Mouse (Mus musculus) adrenal gland, postnatal 25 days (tissue): ENCODE measurements around the gene Pelp1. TPM values are rescaled to one million over a fixed set of nuclear protein-coding genes. Genes with fewer than 3 reads are reported as not detected.
A peak's percentile ranks its signal among the peaks of the same experiment; 100 is the strongest.

ENCODE experiments used
- DNase-seq: peaks from one replicate; pipeline ENCODE4 v3.0.0; 2021; ENCODE audit warnings: mixed read lengths
- long read RNA-seq: library from polyadenylated mRNA; stranded (forward); transcript quantifications from one replicate; pipeline ENCODE4 v2.0.0, GENCODE M21; 2021
- total RNA-seq: library from RNA; stranded (reverse); gene quantifications from 2 replicates; pipeline ENCODE4 v1.2.3, GENCODE M21; 2021

The Pelp1 gene
- 23.3 and 26.7 TPM in 2 replicates for total RNA-seq
- long read RNA-seq, partial matches to known transcripts: 4 of 5 reads
- long read RNA-seq, other reads (novel, unspliced or antisense): 1 of 5 reads

- peak; percentile 85 for DNase-seq
Observed at GRCm38 (mm10) chr11:70409594-70410296, at the start of gene Pelp1. Pelp1 (minus strand) TSS chr11:70410031.

DNA sequence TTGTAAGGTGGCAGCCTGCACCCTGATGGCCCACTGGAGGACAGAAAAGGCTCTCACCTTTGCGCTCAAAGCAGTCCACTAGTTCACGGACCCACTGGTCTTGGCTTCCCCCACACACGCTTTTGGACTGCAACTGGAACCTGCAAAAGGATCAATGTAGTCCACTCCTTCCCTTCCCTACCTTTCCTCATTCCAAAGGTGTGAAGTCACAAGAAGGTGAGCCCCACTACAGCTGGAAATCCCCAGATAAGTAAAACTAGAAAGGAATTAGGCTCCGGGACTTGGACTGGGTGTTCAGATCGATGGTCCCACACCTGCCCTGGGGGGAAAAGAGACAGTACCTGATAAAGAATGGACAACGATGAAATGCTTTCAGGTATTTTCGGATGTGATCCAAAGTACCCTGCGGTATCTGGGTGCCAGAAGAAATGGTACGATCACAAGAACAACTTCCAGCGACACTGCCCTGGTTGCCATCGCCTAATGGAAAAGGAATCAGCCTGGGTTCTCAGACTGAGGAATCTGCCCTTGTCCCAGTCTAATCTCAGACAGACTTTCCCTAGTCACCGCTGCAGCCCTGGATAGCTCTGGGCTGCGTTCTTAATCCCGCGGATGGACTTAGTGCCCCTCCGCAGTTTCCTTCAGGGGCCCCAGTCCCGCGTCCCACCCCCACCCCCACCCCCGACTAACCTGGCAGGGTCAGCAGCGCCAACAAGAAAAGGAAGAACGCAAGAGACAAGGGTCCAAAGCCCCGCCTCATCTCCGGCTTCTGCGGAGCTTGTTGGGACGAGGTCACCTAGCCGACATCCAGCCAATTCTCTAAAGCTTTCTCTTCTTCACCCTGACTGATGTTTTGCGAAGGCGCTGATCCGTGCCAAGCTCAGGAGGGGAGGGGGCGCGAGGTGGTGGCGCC lies 49.1 kb upstream of the Pelp1 start, which contains the start of gene Zmynd15:
Zmynd15 (plus strand) TSS at position 746 of the 913 bp plus-strand sequence.
- DNase-seq: no peak

GRCm38 (mm10) chr11:70453261-70454044 lies 43.6 kb upstream of the Pelp1 start:
- DNase-seq: no peak

DNA sequence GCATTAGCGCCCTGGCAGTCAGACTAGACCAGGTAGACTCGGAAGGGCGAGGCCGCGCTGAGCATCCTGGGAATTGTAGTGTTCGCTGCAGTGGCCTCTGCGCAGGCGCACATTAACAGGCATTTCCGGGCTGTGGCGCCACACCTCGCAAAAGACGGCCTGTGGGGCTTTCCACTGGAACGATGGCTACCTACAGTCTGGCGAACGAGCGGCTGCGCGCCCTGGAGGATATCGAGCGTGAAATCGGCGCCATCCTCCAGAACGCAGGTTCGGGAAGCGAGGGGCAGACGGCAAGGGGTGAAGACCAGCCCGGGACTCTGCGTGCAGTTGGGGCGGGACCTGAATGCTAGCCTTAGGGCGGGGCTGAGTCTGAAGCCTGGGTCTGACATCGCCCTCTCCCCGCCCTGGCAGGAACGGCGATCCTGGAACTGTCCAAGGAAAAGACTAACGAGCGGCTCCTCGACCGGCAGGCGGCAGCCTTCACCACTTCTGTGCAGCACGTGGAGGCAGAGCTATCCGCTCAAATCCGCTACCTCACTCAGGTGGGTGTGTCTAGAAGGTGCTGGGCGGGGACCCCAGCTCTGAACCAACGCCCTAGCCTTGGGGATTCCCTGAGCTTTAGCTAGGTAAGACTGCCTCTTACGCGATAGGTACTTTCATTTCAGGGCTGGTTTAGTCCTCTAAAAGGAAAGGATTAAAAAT lies 42.1 kb upstream of the Pelp1 start, which contains the start of gene Med11:
Med11 (plus strand) TSS at position 123 of the 702 bp plus-strand sequence.
- DNase-seq: peak; percentile 95

DNA sequence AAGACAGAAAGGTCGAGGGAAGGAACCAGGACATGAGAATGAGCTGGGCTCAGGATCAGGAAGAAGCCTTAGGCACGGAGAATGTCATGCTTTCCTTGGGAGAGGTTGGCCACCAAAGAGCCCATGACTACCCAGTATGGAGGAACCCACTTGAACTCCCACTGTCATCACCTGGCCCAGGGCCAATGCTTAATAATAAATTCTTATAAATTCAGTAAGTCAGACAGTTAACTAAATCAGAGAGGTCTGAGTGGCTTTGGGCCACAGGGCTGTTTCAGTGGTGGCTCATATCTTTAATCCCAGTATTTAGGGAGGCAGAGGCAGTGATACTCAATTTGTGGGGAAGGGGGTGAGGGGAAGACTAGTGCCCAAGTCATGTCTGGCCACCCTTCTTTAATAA lies 41.1 kb upstream of the Pelp1 start:
- no peak for DNase-seq

- DNase-seq: no peak
Observed at GRCm38 (mm10) chr11:70447373-70447772, 37.5 kb upstream of the Pelp1 start.

- no peak for DNase-seq
Observed at GRCm38 (mm10) chr11:70446756-70447155, 36.9 kb upstream of the Pelp1 start.

- DNase-seq: no peak
Observed at GRCm38 (mm10) chr11:70444667-70445066, 34.8 kb upstream of the Pelp1 start.

DNA sequence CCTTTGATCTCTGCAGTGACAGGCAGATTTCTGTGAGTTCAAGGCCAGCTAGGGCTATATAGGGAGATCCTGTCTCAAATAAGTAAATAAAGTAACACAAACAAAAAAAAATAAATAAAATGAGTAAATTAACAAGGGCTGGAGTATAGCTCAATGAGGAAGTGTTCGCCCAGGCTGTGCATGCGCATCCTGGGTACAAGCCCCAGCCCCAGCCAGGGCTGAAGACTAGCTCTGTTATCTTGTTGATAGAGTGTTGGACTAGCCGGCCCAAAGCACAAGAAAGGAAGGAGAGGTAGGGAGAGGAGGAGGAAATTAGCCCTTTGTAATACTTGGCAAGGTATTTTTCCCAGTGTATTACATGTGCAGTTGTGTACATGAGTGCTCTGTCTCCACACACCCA lies 34.1 kb upstream of the Pelp1 start:
- no peak for DNase-seq

DNA sequence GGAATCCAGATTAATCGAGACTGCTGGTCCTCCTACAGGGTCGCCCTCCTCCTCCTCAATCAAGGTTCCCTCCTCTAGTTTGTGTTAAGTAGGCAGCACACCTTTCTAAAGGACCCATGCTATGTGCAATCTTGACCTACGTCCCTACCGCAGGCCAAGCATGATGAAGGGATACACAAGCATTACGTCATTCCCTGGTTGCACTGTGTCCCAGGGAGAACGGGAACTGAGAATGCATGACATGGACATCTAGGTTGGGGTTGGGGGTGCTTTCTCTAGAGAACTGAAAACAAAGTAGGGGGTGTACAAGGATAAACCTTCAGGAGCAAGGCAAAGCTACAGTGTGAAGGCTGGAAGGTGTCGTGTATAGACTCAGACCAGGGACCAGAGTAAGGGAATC lies 32.1 kb upstream of the Pelp1 start:
- DNase-seq: no peak

GRCm38 (mm10) chr11:70440637-70441036 lies 30.8 kb upstream of the Pelp1 start:
- no peak for DNase-seq

DNA sequence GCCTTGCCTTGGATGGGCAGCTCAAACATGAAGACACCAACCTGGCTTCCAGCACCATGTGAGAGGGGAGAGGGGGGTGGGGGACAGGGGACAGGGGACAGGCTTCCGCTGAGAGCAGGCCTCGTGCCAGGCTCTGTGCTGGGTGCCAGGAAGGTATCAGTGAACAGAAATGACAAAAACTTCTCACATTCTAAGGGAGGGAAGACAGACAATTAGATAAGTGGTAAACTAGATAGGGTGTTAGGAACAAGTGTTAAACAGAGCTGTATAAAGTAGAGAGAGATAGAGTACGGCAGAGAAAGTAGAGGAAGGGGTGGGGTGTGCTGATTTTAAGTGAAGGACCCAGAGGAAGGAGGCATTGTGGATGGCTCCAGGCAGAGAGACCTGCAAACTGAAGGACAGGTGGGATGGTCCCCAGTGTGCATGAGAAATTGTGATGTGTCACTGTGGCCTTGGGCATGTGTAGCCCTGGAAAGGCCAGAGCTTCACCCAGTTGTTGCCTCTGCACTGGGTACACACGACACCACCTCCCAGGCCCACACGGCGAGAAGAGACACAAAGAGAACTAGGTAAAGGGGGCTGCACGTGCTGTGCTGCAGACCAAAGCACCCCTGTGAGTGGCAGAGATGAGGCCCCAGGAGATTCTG lies 29.0 kb upstream of the Pelp1 start:
- no peak for DNase-seq

DNA sequence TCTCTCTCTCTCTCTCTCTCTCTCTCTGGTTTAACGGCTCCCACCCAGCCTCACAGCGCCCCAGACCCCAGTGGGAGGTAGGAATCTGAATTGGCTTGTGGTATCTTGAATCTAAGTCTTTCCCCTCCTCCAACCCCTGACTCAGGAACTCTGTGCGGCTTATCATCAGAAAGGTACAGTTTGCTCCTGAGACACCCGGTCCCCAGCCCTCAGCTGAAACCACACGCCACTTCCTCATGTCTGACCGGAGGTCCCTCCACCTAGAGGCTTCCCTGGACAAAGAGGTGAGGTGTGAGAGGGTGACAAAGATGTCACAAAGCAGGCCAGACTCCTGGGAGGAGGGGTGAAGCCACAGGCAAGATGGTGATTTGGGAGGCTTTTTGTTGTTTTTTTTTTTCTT lies 27.6 kb upstream of the Pelp1 start:
- DNase-seq: no peak

- DNase-seq: no peak
Observed at GRCm38 (mm10) chr11:70435476-70435875, 25.6 kb upstream of the Pelp1 start.

GRCm38 (mm10) chr11:70433951-70434350 lies 24.1 kb upstream of the Pelp1 start:
- no peak for DNase-seq

- no peak for DNase-seq
Observed at GRCm38 (mm10) chr11:70433569-70433943, 23.7 kb upstream of the Pelp1 start.

DNA sequence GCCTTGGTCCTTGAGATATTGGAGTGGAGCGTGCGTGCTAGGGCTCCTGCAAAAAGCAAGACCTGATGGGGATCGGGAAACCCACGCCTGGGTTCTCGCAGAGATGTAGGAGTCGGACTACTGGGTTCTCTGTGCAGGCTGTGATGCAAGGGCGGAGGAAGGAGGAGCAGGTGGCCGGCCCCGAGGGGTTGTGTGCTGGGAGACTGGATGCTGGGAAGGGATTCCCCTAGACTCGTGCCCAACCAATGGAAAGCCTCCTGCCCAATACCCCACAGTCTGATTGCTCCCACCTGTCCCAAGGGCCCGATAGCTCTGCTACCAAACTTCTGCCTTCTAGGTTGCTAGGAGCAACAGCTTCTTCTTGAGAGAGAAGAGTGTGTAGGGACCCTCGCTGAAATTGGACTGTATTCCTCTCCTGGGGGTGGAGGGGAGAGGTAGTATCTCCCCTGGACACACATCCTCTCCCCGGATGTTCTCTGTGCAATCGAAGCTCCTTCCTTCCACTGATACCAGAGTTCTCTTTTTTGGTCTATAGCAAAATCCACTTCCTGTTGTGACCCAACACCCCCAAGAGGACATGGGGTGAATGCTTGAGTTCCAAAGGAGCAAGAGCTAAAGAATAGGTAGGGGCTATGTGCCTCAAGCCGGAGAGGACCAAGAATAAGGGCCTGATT lies 23.2 kb upstream of the Pelp1 start:
- no peak for DNase-seq

GRCm38 (mm10) chr11:70432048-70432894 lies 22.4 kb upstream of the Pelp1 start, which contains the start of gene Arrb2:
Arrb2 (plus strand) TSS chr11:70432635.
- DNase-seq: peak; percentile 100

DNA sequence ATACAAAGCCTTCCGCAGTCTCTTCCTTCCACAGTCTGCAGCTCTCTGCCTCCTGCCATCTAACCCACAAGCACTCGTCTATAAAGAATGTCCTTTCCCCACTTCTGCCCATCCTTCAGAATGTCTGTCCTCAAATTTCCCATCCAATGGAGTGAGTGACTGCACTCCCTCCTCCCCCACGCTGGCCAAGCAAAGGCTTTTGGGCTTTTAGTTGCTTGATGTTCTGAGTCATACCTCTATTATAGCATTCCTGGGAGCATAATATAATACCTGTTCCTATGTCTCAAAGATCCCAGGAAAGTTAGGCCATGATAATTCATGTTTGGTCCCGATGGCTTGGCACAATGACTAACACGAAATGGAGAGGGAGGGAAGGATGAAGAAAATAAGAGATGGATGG lies 21.7 kb upstream of the Pelp1 start:
- no peak for DNase-seq
